Mouse (Mus musculus): ENCODE measurements around the gene Cdh23. TPM values are rescaled to one million over a fixed set of nuclear protein-coding genes. Genes with fewer than 3 reads are reported as not detected.

Gene Cdh23
- total RNA-seq, 2 experiments from 2014 or later, result 1.7 to 2.3 TPM

GRCm38 (mm10) chr10:60350077-60350804 lies 346.0 kb downstream of the Cdh23 start:
- no peak for DNase-seq
- intact Hi-C loops (cut with DNase I), result no loop called here

GRCm38 (mm10) chr10:60349644-60350043 lies 346.6 kb downstream of the Cdh23 start:
- intact Hi-C loops (cut with DNase I), result no loop called here
- DNase-seq, result no peak

GRCm38 (mm10) chr10:60349056-60349455 lies 347.2 kb downstream of the Cdh23 start:
- intact Hi-C loops (cut with DNase I), result no loop called here
- peak; percentile 55 to 61 for DNase-seq

- no peak for DNase-seq
- intact Hi-C loops (cut with DNase I), result loop anchor here (2.0 kb wide), 1 partner anchor 59 kb away; no protein-coding TSS in a partner anchor
Observed at GRCm38 (mm10) chr10:60347768-60348610, 348.3 kb downstream of the Cdh23 start.

GRCm38 (mm10) chr10:60346701-60347405 lies 349.4 kb downstream of the Cdh23 start, which contains the start of gene Vsir:
TSS of gene Vsir (plus strand) at chr10:60346851.
- intact Hi-C loops (cut with DNase I), result loop anchor here (2.0 kb wide), 1 partner anchor 60 kb away; no protein-coding TSS in a partner anchor
- DNase-seq, result peak; percentile 78 to 84

GRCm38 (mm10) chr10:60346056-60346455 lies 350.2 kb downstream of the Cdh23 start:
- intact Hi-C loops (cut with DNase I), result loop anchor here (2.0 kb wide), 1 partner anchor 61 kb away; no protein-coding TSS in a partner anchor
- no peak for DNase-seq

GRCm38 (mm10) chr10:60344111-60344510 lies 352.2 kb downstream of the Cdh23 start:
- DNase-seq, result no peak
- intact Hi-C loops (cut with DNase I), result no loop called here

- intact Hi-C loops (cut with DNase I), result no loop called here
- DNase-seq, result no peak
Observed at GRCm38 (mm10) chr10:60341528-60341927, 354.8 kb downstream of the Cdh23 start.

GRCm38 (mm10) chr10:60335021-60335420 lies 361.3 kb downstream of the Cdh23 start:
- DNase-seq, result no peak
- intact Hi-C loops (cut with DNase I), result no loop called here

GRCm38 (mm10) chr10:60334583-60334982 lies 361.7 kb downstream of the Cdh23 start:
- intact Hi-C loops (cut with DNase I), result no loop called here

GRCm38 (mm10) chr10:60328963-60329650 lies 367.2 kb downstream of the Cdh23 start:
- no peak for DNase-seq
- intact Hi-C loops (cut with DNase I), result no loop called here

More at GRCm38 (mm10) chr10:60334583-60334982, 361.7 kb downstream of the Cdh23 start:
- DNase-seq, result no peak

- intact Hi-C loops (cut with DNase I), result no loop called here
- DNase-seq, result no peak
Observed at GRCm38 (mm10) chr10:60316166-60316565, 380.1 kb downstream of the Cdh23 start.

- intact Hi-C loops (cut with DNase I), result no loop called here
- DNase-seq, result no peak
Observed at GRCm38 (mm10) chr10:60313606-60314005, 382.7 kb downstream of the Cdh23 start.

GRCm38 (mm10) chr10:60310629-60311028 lies 385.7 kb downstream of the Cdh23 start:
- intact Hi-C loops (cut with DNase I), result no loop called here
- DNase-seq, result no peak

- intact Hi-C loops (cut with DNase I), result loop anchor here (5.0 kb wide), 2 partner anchors 392 to 447 kb away; partner anchors contain the start of genes Cdh23 and Slc29a3
- DNase-seq, result peak; percentile 61 to 66
Observed at GRCm38 (mm10) chr10:60304854-60305628, 391.2 kb downstream of the Cdh23 start.

- intact Hi-C loops (cut with DNase I), result loop anchor here (5.0 kb wide), 1 partner anchor 449 kb away; the partner anchor contains the start of gene Slc29a3
- DNase-seq, result no peak
Observed at GRCm38 (mm10) chr10:60303419-60303818, 392.9 kb downstream of the Cdh23 start.

GRCm38 (mm10) chr10:60299636-60300035 lies 396.7 kb downstream of the Cdh23 start:
- no peak for DNase-seq
- intact Hi-C loops (cut with DNase I), result loop anchor here (5.0 kb wide), 1 partner anchor 453 kb away; the partner anchor contains the start of gene Slc29a3

GRCm38 (mm10) chr10:60296027-60296426 lies 400.3 kb downstream of the Cdh23 start:
- DNase-seq, result no peak
- intact Hi-C loops (cut with DNase I), result no loop called here

GRCm38 (mm10) chr10:60295356-60295755 lies 400.9 kb downstream of the Cdh23 start:
- intact Hi-C loops (cut with DNase I), result no loop called here
- no peak for DNase-seq
